Mouse (Mus musculus) intestine, embryonic 15.5 days (tissue): Measurements from ENCODE around the gene B3gnt5. TPM values are rescaled to one million over a fixed set of nuclear protein-coding genes. Genes with fewer than 3 reads are reported as not detected.
"Not testable (repeated sequence)": the region's sequence is repeated elsewhere in the genome, so short reads cannot be mapped to it uniquely, and the experiment has no call there.

Source experiments
- ATAC-seq: fragments of 200-750 bp; cut with Nextera tagmentation; 2 replicates; pipeline ENCODE4 v1.8.0; 2017; ENCODE audit warnings: moderate TSS enrichment, moderate library complexity
- H3K27ac ChIP-seq: fragments of 300-500 bp; sonication (generic); 2 replicates; pipeline ENCODE4 v1.5.1; 2015; ENCODE audit warnings: mild to moderate bottlenecking, inconsistent platforms
- H3K27me3 ChIP-seq: fragments of 300-500 bp; sonication (generic); replicated peaks from 2 replicates; pipeline ENCODE4 v1.6.1; 2015; ENCODE audit warnings: inconsistent platforms
- H3K36me3 ChIP-seq: fragments of 300-500 bp; sonication (generic); 2 replicates; pipeline ENCODE4 v1.6.1; 2015; ENCODE audit warnings: inconsistent platforms
- H3K4me1 ChIP-seq: fragments of 300-500 bp; sonication (generic); replicated peaks from 2 replicates; pipeline ENCODE4 v1.6.1; 2015; ENCODE audit warnings: inconsistent platforms
- H3K4me2 ChIP-seq: fragments of 300-500 bp; sonication (generic); replicated peaks from 2 replicates; pipeline ENCODE4 v1.6.1; 2015; ENCODE audit warnings: mild to moderate bottlenecking, inconsistent platforms
- H3K4me3 ChIP-seq: fragments of 300-500 bp; sonication (generic); replicated peaks from 2 replicates; pipeline ENCODE4 v1.5.1; 2015; ENCODE audit warnings: inconsistent platforms
- H3K9ac ChIP-seq: fragments of 300-500 bp; sonication (generic); 2 replicates; pipeline ENCODE4 v1.6.1; 2015; ENCODE audit warnings: inconsistent platforms
- H3K9me3 ChIP-seq: fragments of 300-500 bp; sonication (generic); 2 replicates; pipeline ENCODE4 v1.6.1; 2016; ENCODE audit warnings: inconsistent platforms
- WGBS: fragments of 180-500 bp; shearing (Covaris S2); methylation state at CpG from one replicate; pipeline ENCODE4 v1.1.7; 2015; 5-methylcytosine and 5-hydroxymethylcytosine counted together
- polyA plus RNA-seq: library from polyadenylated mRNA; unstranded; fragments of >200 nt; fragmentation: Nextera tagmentation; extraction: Ambion mirVana; gene quantifications from 2 replicates; pipeline ENCODE4 v1.2.1, GENCODE M21; 2015

Gene B3gnt5
- 9.4 and 11.1 TPM in 2 replicates for polyA plus RNA-seq

GRCm38 (mm10) chr16:19760074-19760473, at the start of gene B3gnt5:
Gene B3gnt5 (plus strand): TSS chr16:19760208.
- H3K4me1 ChIP-seq, result no peaks in the 10 kb centered on the region
- no peaks in the 10 kb centered on the region for H3K9me3 ChIP-seq
- H3K4me2 ChIP-seq, result peak within 1 kb of the TSS; percentile 96
- peak; percentile 98 for ATAC-seq
- no peaks in the 10 kb centered on the region for H3K36me3 ChIP-seq
- H3K4me3 ChIP-seq, result peak within 1 kb of the TSS; percentile 66
- WGBS, result under 1% methylated on average over 15 of the region's 15 CpGs
- no peaks in the 10 kb centered on the region for H3K27me3 ChIP-seq
- peak within 1 kb of the TSS; percentile 81 for H3K9ac ChIP-seq
- H3K27ac ChIP-seq, result peak within 1 kb of the TSS; percentile 72

- whole genome bisulfite sequencing, result 46% methylated on average over 2 of the region's 2 CpGs
- Histone ChIP-seq H3K4me2 (no peak overlapping the region), H3K9ac (no peak overlapping the region), H3K36me3 (no peaks in the 10 kb centered on the region), H3K27ac (no peak overlapping the region), H3K4me3 (no peak overlapping the region), H3K27me3 (no peaks in the 10 kb centered on the region), H3K4me1 (no peaks in the 10 kb centered on the region), H3K9me3 (no peaks in the 10 kb centered on the region)
- ATAC-seq, result no peak
These were observed 39.0 kb upstream of the B3gnt5 start for GRCm38 (mm10) chr16:19720959-19721358.

- H3K4me2 ChIP-seq, H3K4me1 ChIP-seq, H3K4me3 ChIP-seq, H3K27me3 ChIP-seq, H3K27ac ChIP-seq, H3K36me3 ChIP-seq, ATAC-seq, H3K9ac ChIP-seq, H3K9me3 ChIP-seq: not testable (repeated sequence)
- 38% methylated on average over 2 of the region's 2 CpGs for WGBS
These were observed 35.9 kb upstream of the B3gnt5 start for GRCm38 (mm10) chr16:19724139-19724538.

GRCm38 (mm10) chr16:19732896-19733295, 27.1 kb upstream of the B3gnt5 start:
- Histone ChIP-seq H3K4me3 (no peak overlapping the region), H3K36me3 (no peaks in the 10 kb centered on the region), H3K4me2 (no peak overlapping the region), H3K4me1 (no peaks in the 10 kb centered on the region), H3K9ac (no peak overlapping the region), H3K9me3 (no peaks in the 10 kb centered on the region), H3K27ac (no peak overlapping the region), H3K27me3 (no peaks in the 10 kb centered on the region)
- ATAC-seq, result no peak
- 93% methylated on average over 1 of the region's 1 CpGs for WGBS

- WGBS, result under 1% methylated on average over 61 of the region's 61 CpGs
These were observed 793 bp downstream of the B3gnt5 start for GRCm38 (mm10) chr16:19760505-19761496.

GRCm38 (mm10) chr16:19761691-19762090, 1.7 kb downstream of the B3gnt5 start:
- peak overlapping the region; percentile 66 for H3K4me3 ChIP-seq
- H3K27me3 ChIP-seq, result no peaks in the 10 kb centered on the region
- no peaks in the 10 kb centered on the region for H3K4me1 ChIP-seq
- ATAC-seq, result no peak
- no peaks in the 10 kb centered on the region; the same call in 1 of the 2 replicates for H3K36me3 ChIP-seq
- peak overlapping the region; percentile 96 for H3K4me2 ChIP-seq
- H3K9ac ChIP-seq, result no peak overlapping the region
- no peaks in the 10 kb centered on the region for H3K9me3 ChIP-seq
- 26% methylated on average over 1 of the region's 1 CpGs for WGBS
- H3K27ac ChIP-seq, result no peak overlapping the region

More at GRCm38 (mm10) chr16:19760505-19761496, 793 bp downstream of the B3gnt5 start:
- H3K36me3 ChIP-seq, result no peaks in the 10 kb centered on the region
- peak overlapping the region; percentile 72 for H3K27ac ChIP-seq
- no peaks in the 10 kb centered on the region for H3K4me1 ChIP-seq
- peak; percentile 78 for ATAC-seq
- H3K27me3 ChIP-seq, result no peaks in the 10 kb centered on the region
- H3K9ac ChIP-seq, result peak overlapping the region; percentile 81
- H3K4me2 ChIP-seq, result peak overlapping the region; percentile 96
- H3K9me3 ChIP-seq, result no peaks in the 10 kb centered on the region
- H3K4me3 ChIP-seq, result peak overlapping the region; percentile 66

- H3K4me2 ChIP-seq, result no peak overlapping the region
- no peaks in the 10 kb centered on the region for H3K4me1 ChIP-seq
- H3K9ac ChIP-seq, result no peak overlapping the region
- no peak overlapping the region for H3K4me3 ChIP-seq
- peaks cover 2% of the 10 kb centered on the region; the same call in 1 of the 2 replicates for H3K36me3 ChIP-seq
- H3K27me3 ChIP-seq, result no peaks in the 10 kb centered on the region
- H3K27ac ChIP-seq, result no peak overlapping the region
- WGBS, result 96% methylated on average over 3 of the region's 3 CpGs
- no peaks in the 10 kb centered on the region for H3K9me3 ChIP-seq
- ATAC-seq, result no peak
These were observed 6.1 kb downstream of the B3gnt5 start for GRCm38 (mm10) chr16:19766107-19766506.

GRCm38 (mm10) chr16:19768046-19768445, 8.0 kb downstream of the B3gnt5 start:
- H3K9me3 ChIP-seq, result no peaks in the 10 kb centered on the region
- no peak overlapping the region for H3K4me3 ChIP-seq
- WGBS, result 91% methylated on average over 5 of the region's 5 CpGs
- peaks cover 2% of the 10 kb centered on the region; the same call in 1 of the 2 replicates for H3K36me3 ChIP-seq
- no peaks in the 10 kb centered on the region for H3K27me3 ChIP-seq
- H3K4me2 ChIP-seq, result no peak overlapping the region
- no peak overlapping the region for H3K27ac ChIP-seq
- no peak overlapping the region for H3K9ac ChIP-seq
- ATAC-seq, result no peak
- H3K4me1 ChIP-seq, result no peaks in the 10 kb centered on the region

GRCm38 (mm10) chr16:19772013-19772412, 12.0 kb downstream of the B3gnt5 start:
- Histone ChIP-seq H3K4me2 (no peak overlapping the region), H3K4me3 (no peak overlapping the region), H3K9me3 (no peaks in the 10 kb centered on the region), H3K27me3 (no peaks in the 10 kb centered on the region), H3K9ac (no peak overlapping the region), H3K27ac (no peak overlapping the region), H3K4me1 (no peaks in the 10 kb centered on the region), H3K36me3 (peaks cover 2% of the 10 kb centered on the region; the same call in 1 of the 2 replicates)
- ATAC-seq, result no peak

- 55% methylated on average over 12 of the region's 12 CpGs for WGBS
- no peaks in the 10 kb centered on the region for H3K27me3 ChIP-seq
- no peak overlapping the region for H3K27ac ChIP-seq
- peak; percentile 80 for ATAC-seq
- no peak overlapping the region for H3K4me3 ChIP-seq
- H3K9me3 ChIP-seq, result no peaks in the 10 kb centered on the region
- H3K4me1 ChIP-seq, result no peaks in the 10 kb centered on the region
- H3K36me3 ChIP-seq, result no peaks in the 10 kb centered on the region
- H3K4me2 ChIP-seq, result 0 out of 2 replicates have a peak overlapping the region, but pooled peaks have one; percentile 12
- no peak overlapping the region for H3K9ac ChIP-seq
These were observed 26.5 kb downstream of the B3gnt5 start for GRCm38 (mm10) chr16:19786386-19787090.

- no peak overlapping the region for H3K27ac ChIP-seq
- no peak overlapping the region for H3K4me2 ChIP-seq
- no peak for ATAC-seq
- H3K4me3 ChIP-seq, result no peak overlapping the region
- no peaks in the 10 kb centered on the region for H3K27me3 ChIP-seq
- no peak overlapping the region for H3K9ac ChIP-seq
- no peaks in the 10 kb centered on the region for H3K36me3 ChIP-seq
- H3K9me3 ChIP-seq, result no peaks in the 10 kb centered on the region
- 73% methylated on average over 2 of the region's 2 CpGs for WGBS
- no peaks in the 10 kb centered on the region for H3K4me1 ChIP-seq
These were observed 29.9 kb downstream of the B3gnt5 start for GRCm38 (mm10) chr16:19789914-19790313.

- 65% methylated on average over 2 of the region's 2 CpGs for WGBS
- Histone ChIP-seq H3K27ac (no peak overlapping the region), H3K4me1 (no peaks in the 10 kb centered on the region), H3K9ac (no peak overlapping the region), H3K4me3 (no peak overlapping the region), H3K27me3 (no peaks in the 10 kb centered on the region), H3K36me3 (no peaks in the 10 kb centered on the region), H3K4me2 (no peak overlapping the region), H3K9me3 (no peaks in the 10 kb centered on the region)
- ATAC-seq, result no peak
These were observed 58.8 kb downstream of the B3gnt5 start for GRCm38 (mm10) chr16:19818801-19819200.
